ENCODE assay signal across 18 mouse cellular contexts in genomic region chr10:20380798-20381197, GRCm38 (mm10). TPM values are rescaled to one million over a fixed set of nuclear protein-coding genes. Genes with fewer than 3 reads are reported as not detected.
DNase-seq lines count a peak whose midpoint lies in the region; ATAC-seq and TF ChIP-seq lines count a peak whose summit lies in the region.
"Had no signal": no experiment of that assay in that cellular context is flagged by ENCODE, and none has a peak within 500 bp of the region (broad histone marks: within the 10 kb centered on the region; RNA-seq: fewer than 3 reads in every experiment).

No protein-coding gene starts in this region.

- no peak overlapping the region for H3K27ac ChIP-seq in lung, postnatal 0 days (ENCODE audit: low read length)
- H3K27ac ChIP-seq: embryonic facial prominence, embryonic 13.5 days; hindbrain, embryonic 10.5 days; stomach, postnatal 0 days had no signal

- ATAC-seq in lung, postnatal 0 days = no peak
- ATAC-seq in erythroblast, adult 5-6 weeks (replicated peaks; ENCODE audit: low FRiP score, poor library complexity, severe bottlenecking) = no peak

- no peaks in the 10 kb centered on the region for H3K4me1 ChIP-seq in lung, postnatal 0 days (ENCODE audit: insufficient read depth, low read depth, low read length)

- no peak overlapping the region for H3K9ac ChIP-seq in lung, postnatal 0 days (replicated peaks; ENCODE audit: low read depth)
- H3K9ac ChIP-seq: embryonic facial prominence, embryonic 13.5 days had no signal

- WGBS in lung, postnatal 0 days = 74% methylated on average over 3 of the region's 3 CpGs

- no peak overlapping the region for H3K4me2 ChIP-seq in lung, postnatal 0 days (replicated peaks; ENCODE audit: low read depth, low read length)
- H3K4me2 ChIP-seq: embryonic facial prominence, embryonic 13.5 days; heart, embryonic 11.5 days; liver, embryonic 11.5 days had no signal

- no peak for TF ChIP-seq CTCF in lung, postnatal 0 days (IDR thresholded peaks at IDR 0.05)

- H3K4me3 ChIP-seq in lung, postnatal 0 days (ENCODE audit: low read depth, low read length) = no peak overlapping the region
- H3K4me3 ChIP-seq: embryonic facial prominence, embryonic 13.5 days; hindbrain, embryonic 10.5 days; myocyte had no signal

- no peaks in the 10 kb centered on the region for H3K9me3 ChIP-seq in lung, postnatal 0 days (ENCODE audit: low read length)
- H3K9me3 ChIP-seq: embryonic facial prominence, embryonic 13.5 days; hindbrain, embryonic 10.5 days had no signal

- peak; percentile 18 for DNase-seq in cerebellum, adult 9-10 months
- DNase-seq in cerebellum, postnatal 4 days (ENCODE audit: low spot score in 2 of 2) = no peak
- DNase-seq in cerebellum, adult 9-11 months = peak; percentile 7
- peak; percentile 81 for DNase-seq in layer of hippocampus, adult 11-12 months (ENCODE audit: low spot score)
- DNase-seq in right cerebral cortex, postnatal 10 days (ENCODE audit: low spot score in 2 of 2) = peak; percentile 72 to 88
- no peak for DNase-seq in thymus, postnatal 4 days
- DNase-seq in lung, postnatal 0 days (ENCODE audit: low spot score) = no peak
- DNase-seq: adrenal gland, adult 8-10 months; gastrocnemius, postnatal 10 days; kidney, adult 9 months; spleen, adult 18-20 months had no signal

- no peaks in the 10 kb centered on the region for H3K27me3 ChIP-seq in lung, postnatal 0 days (replicated peaks; ENCODE audit: insufficient read depth, low read length)
- H3K27me3 ChIP-seq: embryonic facial prominence, embryonic 13.5 days had no signal

- TF ChIP-seq EP300 in lung, postnatal 0 days (IDR thresholded peaks at IDR 0.05) = no peak

- H3K36me3 ChIP-seq in lung, postnatal 0 days (ENCODE audit: insufficient read depth, low read length) = no peaks in the 10 kb centered on the region
- H3K36me3 ChIP-seq: embryonic facial prominence, embryonic 13.5 days; hindbrain, embryonic 10.5 days had no signal

RNA-seq across cellular contexts. Expression of gene Mtfr2, which starts 33.2 kb away (rescaled TPM):
- 0.29 and 0.63 TPM in 2 replicates for polyA plus RNA-seq in lung, postnatal 0 days (2015; fragmentation: Nextera tagmentation; extraction: Ambion mirVana)
- total RNA-seq in erythroblast, adult 5-6 weeks (2015; ENCODE audit: low replicate concordance) = 20.8 and 24.5 TPM in 2 replicates
- 5.2 and 10.9 TPM in 2 replicates for total RNA-seq in erythroblast, adult 5-6 weeks (2017; ENCODE audit: low replicate concordance)

Comparison
In these comparisons a context has a peak if more than half of its experiments do, and no peak if none do; other contexts are left out.
1. DNase-seq: peak in cerebellum, adult 9-10 months (single experiment), cerebellum, adult 9-11 months (single experiment), layer of hippocampus, adult 11-12 months (single experiment) and right cerebral cortex, postnatal 10 days (2 of 2); none in cerebellum, postnatal 4 days (0 of 2), thymus, postnatal 4 days (single experiment) and lung, postnatal 0 days (single experiment).